Mouse (Mus musculus) lung, embryonic 15.5 days (tissue): Measurements from ENCODE around the gene Irf1. TPM values are rescaled to one million over a fixed set of nuclear protein-coding genes. Genes with fewer than 3 reads are reported as not detected.

Source experiments
- ATAC-seq: fragments of 200-750 bp; cut with Nextera tagmentation; 2 replicates; pipeline ENCODE4 v1.8.0; 2017; ENCODE audit warnings: moderate number of reproducible peaks, borderline replicate concordance; ENCODE audit not compliant: low FRiP score, low TSS enrichment; ENCODE audit errors: extremely low read depth
- H3K27ac ChIP-seq: fragments of 300-500 bp; sonication (generic); 2 replicates; pipeline ENCODE4 v1.5.1; 2015; ENCODE audit warnings: moderate library complexity, mild to moderate bottlenecking, inconsistent platforms
- H3K27me3 ChIP-seq: fragments of 300-500 bp; sonication (generic); 2 replicates; pipeline ENCODE4 v1.6.1; 2015; ENCODE audit warnings: inconsistent platforms
- H3K36me3 ChIP-seq: fragments of 300-500 bp; sonication (generic); 2 replicates; pipeline ENCODE4 v1.6.1; 2015; ENCODE audit warnings: inconsistent platforms
- H3K4me1 ChIP-seq: fragments of 300-500 bp; sonication (generic); 2 replicates; pipeline ENCODE4 v1.6.1; 2015; ENCODE audit warnings: inconsistent platforms
- H3K4me2 ChIP-seq: fragments of 300-500 bp; sonication (generic); 2 replicates; pipeline ENCODE4 v1.6.1; 2015; ENCODE audit warnings: inconsistent platforms, mild to moderate bottlenecking, moderate library complexity
- H3K4me3 ChIP-seq: fragments of 300-500 bp; sonication (generic); 2 replicates; pipeline ENCODE4 v1.5.1; 2015; ENCODE audit warnings: mild to moderate bottlenecking, inconsistent platforms
- H3K9ac ChIP-seq: fragments of 300-500 bp; sonication (generic); 2 replicates; pipeline ENCODE4 v1.6.1; 2015; ENCODE audit warnings: inconsistent platforms
- H3K9me3 ChIP-seq: fragments of 300-500 bp; sonication (generic); 2 replicates; pipeline ENCODE4 v1.6.1; 2016; ENCODE audit warnings: inconsistent platforms
- WGBS: fragments of 180-500 bp; shearing (Covaris S2); methylation state at CpG from one replicate; pipeline ENCODE4 v1.1.7; 2015; 5-methylcytosine and 5-hydroxymethylcytosine counted together
- polyA plus RNA-seq: library from polyadenylated mRNA; unstranded; fragments of >200 nt; fragmentation: Nextera tagmentation; extraction: Ambion mirVana; gene quantifications from 2 replicates; pipeline ENCODE4 v1.2.1, GENCODE M21; 2015

Gene Irf1
- 24.8 and 28.7 TPM in 2 replicates for polyA plus RNA-seq

DNA sequence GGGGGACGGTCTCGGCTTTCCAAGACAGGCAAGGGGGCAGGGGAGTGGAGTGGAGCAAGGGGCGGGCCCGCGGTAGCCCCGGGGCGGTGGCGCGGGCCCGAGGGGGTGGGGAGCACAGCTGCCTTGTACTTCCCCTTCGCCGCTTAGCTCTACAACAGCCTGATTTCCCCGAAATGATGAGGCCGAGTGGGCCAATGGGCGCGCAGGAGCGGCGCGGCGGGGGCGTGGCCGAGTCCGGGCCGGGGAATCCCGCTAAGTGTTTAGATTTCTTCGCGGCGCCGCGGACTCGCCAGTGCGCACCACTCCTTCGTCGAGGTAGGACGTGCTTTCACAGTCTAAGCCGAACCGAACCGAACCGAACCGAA, at the start of gene Irf1:
Gene Irf1, plus strand, starts transcription at position 255 of the 365 bp plus-strand sequence.
- Histone ChIP-seq H3K9ac (peak within 1 kb of the TSS; percentile 75), H3K9me3 (no peaks in the 10 kb centered on the region), H3K27me3 (no peaks in the 10 kb centered on the region), H3K27ac (peak within 1 kb of the TSS; percentile 92), H3K4me2 (peak within 1 kb of the TSS; percentile 86), H3K36me3 (peaks cover 11% of the 10 kb centered on the region; the same call in 1 of the 2 replicates), H3K4me1 (peaks cover 15% of the 10 kb centered on the region), H3K4me3 (peak within 1 kb of the TSS; percentile 94)
- peak; percentile 95 for ATAC-seq
- under 1% methylated on average over 39 of the region's 40 CpGs for WGBS

DNA sequence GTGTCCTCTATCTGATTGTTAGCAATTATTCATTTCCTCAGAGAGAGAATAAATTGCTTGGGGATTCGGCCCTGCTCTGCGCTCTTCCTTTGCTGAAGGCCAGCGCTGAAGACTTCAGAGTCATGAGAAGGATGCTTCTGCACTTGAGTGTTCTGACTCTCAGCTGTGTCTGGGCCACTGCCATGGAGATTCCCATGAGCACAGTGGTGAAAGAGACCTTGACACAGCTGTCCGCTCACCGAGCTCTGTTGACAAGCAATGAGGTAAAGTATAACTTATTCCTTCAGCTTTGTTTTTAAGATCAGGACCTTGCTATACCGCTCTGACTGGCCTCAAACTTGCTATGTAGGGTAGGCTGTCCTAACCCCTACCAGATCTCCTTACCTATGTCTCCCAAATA, 49.1 kb upstream of the Irf1 start, which contains the start of gene Il5:
Gene Il5, plus strand, starts transcription at position 80 of the 400 bp plus-strand sequence.
- no peaks in the 10 kb centered on the region for H3K9me3 ChIP-seq
- H3K4me1 ChIP-seq, result no peaks in the 10 kb centered on the region
- no peaks in the 10 kb centered on the region for H3K36me3 ChIP-seq
- no peak within 1 kb of the TSS for H3K4me2 ChIP-seq
- ATAC-seq, result no peak
- no peak within 1 kb of the TSS for H3K9ac ChIP-seq
- no peak within 1 kb of the TSS for H3K4me3 ChIP-seq
- WGBS, result 70% methylated on average over 6 of the region's 6 CpGs
- no peak within 1 kb of the TSS for H3K27ac ChIP-seq
- no peaks in the 10 kb centered on the region; the same call in 1 of the 2 replicates for H3K27me3 ChIP-seq

DNA sequence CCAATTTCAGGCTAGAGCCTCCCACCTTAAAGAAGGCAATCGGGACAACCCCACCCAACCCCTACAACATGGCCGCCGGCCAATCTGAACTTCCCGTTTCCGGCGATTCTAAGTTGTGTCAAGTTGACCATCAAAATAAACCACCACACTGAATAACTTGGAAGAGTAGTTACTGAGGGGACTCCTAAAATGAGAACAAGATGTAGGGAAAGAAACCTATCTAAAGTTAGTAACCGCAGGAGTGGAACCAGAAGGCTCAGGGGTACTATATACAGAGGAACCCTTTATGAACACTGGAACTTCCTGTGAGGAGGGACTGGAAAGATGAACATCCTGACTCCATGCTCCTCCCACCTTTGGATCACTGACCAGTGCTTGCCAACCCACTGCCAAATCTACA, 38.4 kb upstream of the Irf1 start:
- WGBS, result 93% methylated on average over 7 of the region's 7 CpGs
- no peaks in the 10 kb centered on the region for H3K4me1 ChIP-seq
- H3K36me3 ChIP-seq, result no peaks in the 10 kb centered on the region
- H3K4me2 ChIP-seq, result no peak overlapping the region
- H3K27ac ChIP-seq, result no peak overlapping the region
- H3K9me3 ChIP-seq, result no peaks in the 10 kb centered on the region
- no peaks in the 10 kb centered on the region for H3K27me3 ChIP-seq
- H3K9ac ChIP-seq, result no peak overlapping the region
- no peak for ATAC-seq
- no peak overlapping the region for H3K4me3 ChIP-seq

DNA sequence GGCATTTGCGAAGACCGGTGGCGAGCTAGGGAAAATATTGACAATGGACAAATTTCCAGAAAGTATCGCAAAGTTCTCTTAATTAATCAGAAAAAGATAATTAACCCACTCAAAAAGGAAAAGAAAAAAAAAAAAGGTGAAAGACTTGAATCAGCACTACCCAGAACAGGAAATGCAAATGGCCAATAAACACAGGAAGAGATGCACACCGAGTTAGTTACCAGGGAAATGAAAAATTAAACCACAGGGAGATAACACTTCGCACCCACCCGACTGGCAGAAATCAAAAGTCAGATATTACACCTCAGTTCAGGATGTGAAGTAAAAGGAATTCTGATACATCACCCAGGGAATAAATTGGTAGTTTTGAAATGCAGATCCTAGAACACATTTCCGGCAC, 37.6 kb upstream of the Irf1 start:
- H3K4me1 ChIP-seq, result no peaks in the 10 kb centered on the region
- no peaks in the 10 kb centered on the region for H3K27me3 ChIP-seq
- H3K9me3 ChIP-seq, result no peaks in the 10 kb centered on the region
- H3K4me2 ChIP-seq, result no peak overlapping the region
- no peaks in the 10 kb centered on the region for H3K36me3 ChIP-seq
- ATAC-seq, result no peak
- WGBS, result 83% methylated on average over 8 of the region's 8 CpGs
- H3K9ac ChIP-seq, result no peak overlapping the region
- H3K4me3 ChIP-seq, result no peak overlapping the region
- H3K27ac ChIP-seq, result no peak overlapping the region

DNA sequence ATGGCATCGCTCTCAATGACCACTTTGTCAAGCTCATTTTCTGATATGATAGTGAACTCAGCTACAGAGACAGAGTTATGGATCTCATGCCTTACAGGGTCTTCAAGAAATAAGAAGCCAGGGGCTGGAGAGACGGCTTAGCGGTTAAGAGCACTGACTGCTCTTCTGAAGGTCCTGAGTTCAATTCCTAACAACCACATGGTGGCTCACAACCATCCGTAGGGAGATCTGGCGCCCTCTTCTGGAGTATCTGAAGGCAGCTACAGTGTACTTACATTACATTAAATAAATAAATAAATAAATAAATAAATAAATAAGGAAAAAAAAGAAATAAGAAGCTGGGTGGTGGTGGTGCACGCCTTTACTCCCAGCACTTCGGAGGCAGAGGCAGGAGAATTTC, 36.0 kb upstream of the Irf1 start:
- WGBS, result 87% methylated on average over 7 of the region's 7 CpGs
- H3K36me3 ChIP-seq, result no peaks in the 10 kb centered on the region

DNA sequence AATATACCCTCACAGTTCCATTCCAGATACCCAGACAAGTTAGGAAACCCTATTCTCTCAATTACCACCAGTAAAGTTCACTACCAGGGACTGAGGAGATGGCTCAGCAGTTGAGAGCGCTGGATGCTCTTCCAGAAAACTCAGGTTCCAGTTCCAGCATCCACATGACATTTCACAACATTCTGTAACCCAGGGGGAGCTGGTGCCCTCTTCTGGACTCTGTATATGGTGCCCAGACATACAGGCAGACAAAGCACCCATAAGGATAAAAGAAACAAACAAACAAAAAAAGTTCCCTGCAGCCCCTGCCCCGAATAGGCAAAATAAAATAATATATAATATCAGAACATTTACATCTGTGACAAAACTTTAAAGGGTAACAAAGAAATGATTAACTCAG, 35.4 kb upstream of the Irf1 start:
- Histone ChIP-seq H3K4me1 (no peaks in the 10 kb centered on the region), H3K9me3 (no peaks in the 10 kb centered on the region), H3K9ac (no peak overlapping the region), H3K27ac (no peak overlapping the region), H3K36me3 (no peaks in the 10 kb centered on the region), H3K27me3 (no peaks in the 10 kb centered on the region), H3K4me3 (no peak overlapping the region), H3K4me2 (no peak overlapping the region)
- 85% methylated on average over 2 of the region's 2 CpGs for WGBS
- ATAC-seq, result no peak

More for the DNA sequence above, 36.0 kb upstream of the Irf1 start:
- Histone ChIP-seq H3K27ac (no peak overlapping the region), H3K9ac (no peak overlapping the region), H3K4me2 (no peak overlapping the region), H3K4me1 (no peaks in the 10 kb centered on the region), H3K4me3 (no peak overlapping the region), H3K9me3 (no peaks in the 10 kb centered on the region), H3K27me3 (no peaks in the 10 kb centered on the region)
- no peak for ATAC-seq

DNA sequence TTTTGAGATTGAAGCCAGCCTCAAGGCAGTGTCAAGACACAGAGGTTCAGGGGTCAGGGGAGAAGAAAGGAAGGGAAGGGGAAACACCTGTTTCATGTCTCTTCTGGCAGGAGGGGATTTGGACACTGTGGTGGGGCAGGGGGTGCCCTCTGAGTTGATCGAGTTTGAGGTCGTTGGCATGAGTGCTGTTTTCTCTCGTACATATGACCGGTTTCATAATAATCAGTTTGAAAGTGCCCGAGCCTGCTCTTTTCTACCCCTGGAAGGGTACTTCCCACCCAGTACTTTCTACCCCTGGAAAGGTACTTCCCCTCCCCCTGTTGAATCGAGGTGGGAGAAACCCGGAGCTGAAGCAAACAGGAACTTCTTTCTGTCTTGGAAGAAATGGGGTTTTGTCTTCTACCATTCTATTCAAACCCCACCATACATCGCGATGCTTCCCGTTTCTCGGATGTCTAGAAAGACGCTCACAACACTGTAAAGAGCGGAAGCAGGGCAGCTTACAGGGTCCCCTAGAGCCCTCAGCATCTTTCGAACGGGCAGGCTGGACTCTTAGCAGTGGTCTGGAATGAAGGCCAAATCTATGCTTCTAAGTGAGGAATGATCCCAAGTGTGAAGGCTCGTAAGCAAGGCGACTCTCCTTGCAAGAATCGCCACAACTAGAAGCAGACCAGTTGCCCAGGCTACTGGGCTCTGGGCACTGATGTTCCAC, 34.7 kb upstream of the Irf1 start:
- WGBS, result 64% methylated on average over 18 of the region's 18 CpGs
- no peaks in the 10 kb centered on the region for H3K36me3 ChIP-seq
- no peaks in the 10 kb centered on the region for H3K4me1 ChIP-seq
- H3K27ac ChIP-seq, result no peak overlapping the region
- no peak overlapping the region for H3K4me2 ChIP-seq
- H3K4me3 ChIP-seq, result no peak overlapping the region
- no peak for ATAC-seq
- no peaks in the 10 kb centered on the region for H3K27me3 ChIP-seq
- H3K9me3 ChIP-seq, result no peaks in the 10 kb centered on the region
- H3K9ac ChIP-seq, result no peak overlapping the region

DNA sequence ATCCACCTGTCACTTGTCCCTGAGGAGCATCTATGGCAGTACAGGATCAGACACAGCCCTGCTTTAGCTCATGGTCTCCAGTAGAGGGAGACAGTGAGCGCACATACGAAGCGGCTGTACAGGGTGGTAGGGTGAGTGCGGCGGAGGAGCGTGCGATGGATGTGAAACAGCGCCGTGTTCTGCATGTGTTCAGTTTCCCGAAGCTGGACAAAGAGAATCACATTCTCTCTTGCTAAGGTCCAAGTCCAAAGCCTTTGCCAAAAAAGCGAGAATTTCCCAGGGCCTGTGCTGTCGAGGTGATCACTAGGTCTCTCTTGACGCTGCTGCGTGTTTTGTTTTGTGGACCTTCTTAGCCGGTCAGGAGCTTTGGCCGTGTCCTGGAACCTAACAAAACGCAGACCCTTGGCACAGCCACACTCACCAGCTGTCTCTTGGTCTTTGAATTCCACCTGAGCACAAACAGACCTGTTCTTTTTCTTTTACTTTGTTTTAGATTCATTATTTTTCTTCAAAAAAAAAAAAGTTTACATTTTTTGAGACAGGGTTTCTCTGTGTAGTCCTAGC, 34.0 kb upstream of the Irf1 start:
- peak; percentile 73; the same call in 1 of the 2 replicates for ATAC-seq
- no peaks in the 10 kb centered on the region for H3K36me3 ChIP-seq
- no peaks in the 10 kb centered on the region for H3K4me1 ChIP-seq
- no peaks in the 10 kb centered on the region for H3K27me3 ChIP-seq
- WGBS, result 20% methylated on average over 17 of the region's 17 CpGs
- no peak overlapping the region for H3K9ac ChIP-seq
- H3K9me3 ChIP-seq, result no peaks in the 10 kb centered on the region
- no peak overlapping the region for H3K27ac ChIP-seq
- H3K4me2 ChIP-seq, result peak overlapping the region; percentile 51
- peak overlapping the region; percentile 20; the same call in 1 of the 2 replicates for H3K4me3 ChIP-seq

DNA sequence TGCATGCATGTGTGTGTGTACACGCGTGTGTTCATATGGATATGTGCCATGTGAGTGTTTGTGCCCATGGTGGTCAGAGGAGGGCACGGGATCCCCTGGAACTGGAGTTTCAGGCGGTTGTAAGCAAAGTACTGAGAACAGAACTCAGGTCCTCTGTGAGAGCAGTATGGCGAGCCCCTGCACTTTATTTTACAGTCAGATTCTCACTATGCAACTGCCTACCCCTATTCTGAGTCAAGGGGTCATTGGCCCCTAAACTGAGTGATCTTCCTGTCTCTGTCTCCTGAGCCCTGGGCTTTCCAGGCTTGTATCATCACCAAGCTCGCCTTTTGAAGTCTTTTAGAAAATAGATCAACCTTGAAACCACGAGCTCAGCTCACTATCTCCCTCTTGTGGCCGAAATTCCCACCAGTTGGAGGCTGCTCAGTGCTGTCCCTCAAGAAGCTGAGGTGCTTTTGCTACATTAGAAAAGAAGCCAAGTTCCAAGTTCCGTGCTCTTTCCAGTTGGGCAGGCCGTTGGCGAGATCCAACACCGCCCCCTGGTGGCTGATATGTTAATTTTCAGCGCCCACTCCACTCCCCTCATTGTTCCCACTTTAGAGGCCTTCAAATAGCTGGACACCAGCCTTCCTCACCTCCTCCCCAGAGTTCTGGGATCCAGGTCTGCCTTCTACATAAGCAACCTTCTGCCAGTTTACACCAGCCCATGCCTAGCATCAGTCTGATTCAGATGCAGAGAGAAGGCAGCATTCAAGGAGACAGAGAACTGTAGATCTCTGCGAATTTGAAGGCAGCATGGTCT, 32.8 kb upstream of the Irf1 start:
- ATAC-seq, result peak; percentile 74
- Histone ChIP-seq H3K9ac (no peak overlapping the region), H3K36me3 (no peaks in the 10 kb centered on the region), H3K9me3 (no peaks in the 10 kb centered on the region), H3K27ac (peak overlapping the region; percentile 12; the same call in 1 of the 2 replicates), H3K4me1 (no peaks in the 10 kb centered on the region), H3K4me2 (no peak overlapping the region), H3K4me3 (no peak overlapping the region), H3K27me3 (no peaks in the 10 kb centered on the region)
- WGBS, result 46% methylated on average over 14 of the region's 14 CpGs

DNA sequence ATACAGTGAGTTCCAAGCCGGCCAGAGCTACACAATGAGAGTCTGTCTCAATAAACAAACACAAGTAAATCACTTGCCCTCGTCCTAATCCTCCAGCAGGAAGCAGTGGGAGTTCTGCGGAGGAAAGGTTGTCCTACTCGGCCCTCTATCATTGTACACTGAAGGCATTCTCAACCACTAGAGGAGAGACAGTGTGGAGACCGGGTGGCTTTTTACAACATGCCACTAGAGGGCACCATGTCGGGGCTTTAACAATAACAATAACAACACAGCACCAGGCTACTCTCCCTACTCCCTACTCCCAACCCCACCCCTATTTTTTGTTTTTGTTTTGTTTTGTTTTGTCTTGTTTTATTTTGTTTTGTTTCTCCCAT, 32.3 kb upstream of the Irf1 start:
- Histone ChIP-seq H3K27ac (peak overlapping the region; percentile 12; the same call in 1 of the 2 replicates), H3K9ac (no peak overlapping the region), H3K4me3 (no peak overlapping the region), H3K4me2 (no peak overlapping the region), H3K36me3 (no peaks in the 10 kb centered on the region), H3K4me1 (no peaks in the 10 kb centered on the region), H3K9me3 (no peaks in the 10 kb centered on the region), H3K27me3 (no peaks in the 10 kb centered on the region)
- 34% methylated on average over 6 of the region's 6 CpGs for WGBS
- peak; percentile 62; the same call in 1 of the 2 replicates for ATAC-seq

DNA sequence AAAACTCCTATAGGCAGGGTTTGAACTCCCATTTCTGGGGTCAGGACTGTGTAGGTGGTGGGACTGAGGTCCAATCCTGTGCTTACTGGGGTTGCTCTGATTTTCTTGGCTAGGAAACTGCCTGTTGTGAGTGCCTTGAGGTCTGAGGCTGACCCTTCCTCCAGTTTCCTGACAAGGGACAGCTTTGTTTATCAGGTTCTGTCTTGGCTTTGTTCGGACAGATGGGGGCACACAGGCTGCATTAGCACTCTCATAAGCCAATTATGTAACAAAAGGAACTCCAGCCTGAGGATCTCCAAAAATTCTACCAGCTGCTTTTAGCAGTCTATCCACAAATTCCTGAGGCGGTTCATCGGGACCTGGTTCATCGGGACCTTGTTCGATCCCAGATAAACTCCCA, 27.5 kb upstream of the Irf1 start:
- Histone ChIP-seq H3K27me3 (no peaks in the 10 kb centered on the region), H3K4me1 (no peaks in the 10 kb centered on the region), H3K27ac (no peak overlapping the region), H3K9ac (no peak overlapping the region), H3K4me2 (no peak overlapping the region), H3K4me3 (no peak overlapping the region), H3K36me3 (no peaks in the 10 kb centered on the region), H3K9me3 (no peaks in the 10 kb centered on the region)
- peak; percentile 31; the same call in 1 of the 2 replicates for ATAC-seq
- 17% methylated on average over 5 of the region's 5 CpGs for WGBS

DNA sequence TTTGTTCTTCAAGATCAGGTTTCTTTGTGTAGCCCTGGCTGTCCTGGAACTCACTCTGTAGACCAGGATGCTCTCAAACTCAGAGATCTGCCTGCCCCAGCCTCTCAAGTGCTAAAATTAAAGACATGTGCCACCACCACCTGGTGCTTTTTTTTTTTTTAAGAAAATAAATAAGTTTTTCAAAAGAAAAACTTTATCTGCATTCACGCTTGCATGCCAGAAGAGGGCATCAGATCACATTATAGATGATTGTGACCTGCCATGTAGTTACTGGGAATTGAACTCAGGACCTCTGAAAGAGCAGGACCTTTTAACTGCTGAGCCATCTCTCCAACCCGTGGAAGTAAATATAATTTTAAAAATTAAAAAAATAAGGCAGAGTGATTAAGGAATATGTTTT, 24.6 kb upstream of the Irf1 start:
- Histone ChIP-seq H3K4me1 (no peaks in the 10 kb centered on the region), H3K4me2 (no peak overlapping the region), H3K36me3 (no peaks in the 10 kb centered on the region), H3K27ac (no peak overlapping the region), H3K27me3 (no peaks in the 10 kb centered on the region), H3K9me3 (no peaks in the 10 kb centered on the region), H3K9ac (no peak overlapping the region), H3K4me3 (no peak overlapping the region)
- 83% methylated on average over 2 of the region's 2 CpGs for WGBS
- no peak for ATAC-seq
